Mouse (Mus musculus) CD4-positive, CD25-positive, alpha-beta regulatory T cell, adult 2 months (primary cell): Measurements from ENCODE around the gene Cnga3.

Experiments used
- DNase-seq: peaks from one replicate; pipeline ENCODE4 v3.0.0-alpha.2; 2012; ENCODE audit warnings: low read depth, low spot score

Gene Cnga3

DNA sequence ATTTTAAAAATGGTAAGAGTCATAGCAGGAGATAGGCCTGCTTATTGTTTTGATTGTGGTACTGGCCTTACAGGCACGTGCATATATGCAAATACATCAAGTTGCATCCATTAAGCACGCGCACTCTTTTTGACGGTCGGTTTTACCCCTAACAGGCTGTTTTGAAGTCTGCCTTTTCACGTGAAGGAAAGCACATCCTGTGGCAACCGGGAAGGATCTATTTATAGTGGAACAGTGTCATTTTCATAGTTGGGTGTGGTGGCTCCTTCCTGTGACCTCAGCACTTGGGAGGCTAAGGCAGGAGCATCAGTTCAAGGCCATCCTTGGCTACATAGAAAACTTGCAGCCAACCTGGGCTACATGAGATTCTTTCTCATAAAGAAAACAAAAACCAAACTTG lies 72.3 kb downstream of the Cnga3 start:
- no peak for DNase-seq

DNA sequence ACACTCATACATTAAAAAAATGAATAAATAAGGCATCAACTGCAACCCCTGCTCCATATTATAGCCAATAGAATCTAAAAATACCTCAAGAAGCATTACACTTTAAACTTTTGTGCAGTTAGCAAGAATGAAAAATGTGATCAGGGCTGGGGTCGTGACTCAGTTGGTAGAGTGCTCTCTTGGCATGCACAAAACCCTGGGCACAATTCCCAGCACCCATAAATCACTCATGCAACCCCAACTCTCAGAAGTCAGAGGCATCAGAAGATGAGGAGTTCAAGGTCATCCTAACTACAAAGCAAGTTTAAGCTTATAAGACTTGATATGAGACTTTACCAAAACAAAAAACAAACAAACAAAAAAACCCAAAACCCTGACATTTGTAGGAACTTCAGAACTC lies 73.5 kb downstream of the Cnga3 start:
- no peak for DNase-seq

DNA sequence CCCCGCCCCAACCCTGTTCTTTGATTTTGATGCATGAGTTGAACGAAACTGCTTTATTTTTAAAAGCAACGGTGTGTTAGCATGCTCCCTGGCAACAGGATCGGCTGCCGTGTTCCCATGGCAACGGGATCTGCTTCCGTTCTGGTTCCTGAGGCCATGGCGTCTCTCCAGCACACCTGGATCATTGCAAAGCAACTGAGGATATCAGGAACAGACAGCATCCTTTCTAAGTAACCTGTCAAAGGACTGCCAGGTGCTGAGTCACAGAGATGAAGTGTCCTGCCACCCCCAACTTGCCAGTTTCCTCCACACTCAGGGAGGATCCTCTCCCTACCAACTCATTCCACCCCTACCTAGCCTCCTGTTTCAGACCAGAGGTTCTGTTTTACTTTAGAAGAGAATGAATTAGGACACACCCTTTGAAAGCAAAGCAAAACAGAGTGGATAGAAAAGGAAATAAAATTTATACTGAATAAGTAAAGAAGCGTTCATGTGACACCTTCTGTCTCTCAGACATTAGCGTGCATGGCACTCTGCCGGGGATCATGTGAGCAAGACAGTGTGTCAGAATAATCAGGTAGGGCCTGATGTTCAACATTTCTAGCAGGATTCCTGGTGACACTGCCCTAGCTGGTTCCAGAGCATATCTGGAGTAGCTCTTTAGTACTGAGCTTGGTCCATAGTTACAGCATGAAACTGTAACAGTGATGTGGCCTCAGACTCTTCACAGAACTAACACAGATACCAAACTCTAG lies 74.1 kb downstream of the Cnga3 start:
- no peak for DNase-seq

DNA sequence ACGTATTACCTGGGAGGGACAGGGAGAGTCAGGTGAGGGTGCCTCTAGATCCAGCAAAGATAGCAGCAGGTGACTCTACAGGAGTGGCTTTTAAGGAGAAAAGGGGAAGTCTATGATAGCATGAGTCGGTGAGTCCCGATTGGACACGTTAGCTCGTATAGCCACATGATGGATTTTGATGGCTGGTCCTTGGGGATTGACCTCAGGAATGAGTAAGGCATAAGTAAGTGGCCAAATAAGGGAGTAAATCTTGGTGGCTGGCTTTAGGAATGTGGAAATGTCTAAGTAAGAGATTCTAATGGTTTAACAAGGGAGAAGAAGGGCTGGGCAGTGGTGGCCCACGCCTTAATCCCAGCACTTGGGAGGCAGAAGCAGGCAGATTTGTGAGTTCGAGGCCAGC lies 74.7 kb downstream of the Cnga3 start:
- DNase-seq: no peak

DNA sequence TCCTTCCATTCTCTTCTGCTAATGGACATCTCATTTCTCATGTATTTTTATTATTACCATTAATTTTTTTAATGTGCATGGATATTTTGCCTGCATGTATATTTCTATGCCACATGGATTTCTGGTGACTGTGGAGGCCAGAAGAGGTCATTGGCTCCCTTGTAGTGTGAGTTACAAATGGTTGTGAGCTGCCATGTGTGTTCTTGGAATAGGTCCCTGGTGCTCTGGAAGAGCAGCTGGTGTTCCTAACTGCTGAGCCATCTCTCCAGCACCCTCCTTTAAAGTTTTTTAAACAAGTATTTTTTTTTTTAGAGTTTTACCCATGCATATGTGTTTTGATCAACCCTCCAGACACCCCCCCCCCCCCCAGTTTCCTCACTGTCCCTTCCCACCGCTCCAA lies 82.2 kb downstream of the Cnga3 start:
- DNase-seq: no peak

DNA sequence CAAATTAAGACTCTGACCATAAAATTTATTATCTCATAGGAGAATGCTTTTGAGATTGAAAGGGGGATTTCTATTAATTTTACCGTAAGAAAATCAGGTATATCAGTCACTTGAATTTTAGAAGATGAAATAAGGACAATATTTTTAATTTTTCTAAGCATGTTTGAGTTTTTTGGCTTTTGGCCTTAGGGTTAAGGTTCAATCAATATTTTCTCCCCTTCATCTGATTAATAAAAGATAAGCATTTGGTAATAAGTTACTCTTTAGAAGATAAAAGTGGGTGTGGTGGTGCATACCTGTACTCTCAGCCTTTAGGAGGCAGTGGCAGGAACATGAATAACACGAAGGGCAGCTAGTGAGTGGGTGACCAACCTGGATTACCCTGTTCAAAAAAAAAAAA lies 84.7 kb downstream of the Cnga3 start:
- DNase-seq: no peak

DNA sequence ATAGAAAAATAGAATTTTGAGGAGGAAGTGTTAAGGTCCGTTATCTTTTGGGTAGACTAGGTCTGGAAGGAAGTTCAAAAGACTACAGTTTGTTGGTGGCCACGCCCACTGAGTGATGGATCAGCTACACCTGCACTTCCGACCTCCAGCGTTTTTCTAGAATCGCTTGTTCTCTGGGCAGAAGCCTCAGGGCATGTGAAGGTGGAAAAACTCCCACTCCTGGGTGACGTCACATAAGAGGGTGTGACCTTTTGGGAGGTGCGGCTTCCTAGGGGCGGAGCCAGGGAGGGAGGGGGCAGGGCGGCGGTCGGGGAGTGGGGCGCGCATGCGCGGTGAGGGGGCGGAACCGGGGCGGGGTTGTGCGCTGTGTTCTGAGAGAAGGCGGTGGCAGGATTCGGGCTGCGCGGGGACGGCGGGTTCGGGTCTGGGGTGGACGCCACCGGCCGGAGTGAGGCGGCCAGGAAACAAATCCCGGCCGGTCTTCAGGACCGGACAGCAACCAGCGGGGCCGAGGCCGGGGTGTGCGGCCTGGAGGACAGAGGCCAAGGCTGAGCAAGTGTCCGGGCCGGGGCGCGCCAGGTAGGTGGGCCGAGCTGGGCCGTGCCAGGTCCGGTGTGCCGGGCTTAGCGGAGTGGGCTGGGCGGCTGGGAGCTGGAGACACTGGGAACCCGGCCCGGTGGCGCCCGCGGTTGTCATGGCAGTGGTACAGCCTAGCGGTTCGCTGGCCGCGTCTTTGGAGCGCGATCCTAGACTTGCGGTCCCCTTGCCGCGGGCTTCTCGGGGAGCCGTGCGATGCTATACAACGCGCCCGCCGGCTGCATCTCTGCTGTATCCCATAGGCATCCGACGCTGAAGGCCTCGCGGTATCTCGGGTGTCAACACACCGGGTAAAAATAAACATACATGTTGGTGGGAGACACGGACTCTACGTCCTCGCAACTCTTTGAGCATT lies 85.6 kb downstream of the Cnga3 start, which contains the start of gene Inpp4a:
Inpp4a (plus strand) TSS at position 326 of the 952 bp plus-strand sequence.
- peak; percentile 99 for DNase-seq

DNA sequence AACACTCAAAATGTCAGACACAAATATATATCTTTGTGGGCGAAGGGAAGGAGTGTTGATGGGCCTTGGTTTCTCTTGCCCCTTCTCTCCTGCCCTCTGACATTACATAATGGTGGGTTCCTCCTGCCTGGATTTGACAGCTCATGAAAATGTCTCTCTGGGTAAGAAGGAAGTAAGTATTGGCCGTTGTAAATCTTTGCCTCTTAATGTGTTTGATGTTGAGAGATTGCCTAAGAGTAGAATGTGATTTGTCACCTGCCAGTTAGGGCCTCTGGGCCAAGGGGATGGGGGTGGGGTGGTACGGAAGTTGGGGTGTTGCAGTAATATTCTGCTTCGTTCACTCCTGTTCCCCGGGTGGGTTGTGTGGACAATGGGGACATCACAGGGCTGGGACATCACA lies 86.4 kb downstream of the Cnga3 start:
- peak; percentile 63 for DNase-seq

DNA sequence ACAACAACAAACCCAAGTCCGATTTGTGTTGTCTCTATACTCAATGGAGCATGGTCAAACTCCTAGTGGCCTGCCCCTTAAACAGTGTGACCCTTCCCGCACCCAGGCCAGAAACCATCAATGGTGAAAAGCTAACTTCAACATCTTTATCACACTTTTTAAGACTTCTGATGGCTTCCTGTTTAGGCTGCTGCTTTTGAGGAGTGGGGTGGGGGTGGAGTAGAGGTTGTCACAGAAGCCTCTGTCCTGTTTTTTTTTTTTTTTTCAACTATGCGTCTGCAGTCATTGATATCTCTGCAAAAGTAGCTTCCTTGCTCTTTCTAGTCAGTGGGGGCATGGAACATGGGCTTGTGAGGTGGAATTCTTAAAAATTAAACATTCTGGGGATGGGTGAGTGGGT lies 88.6 kb downstream of the Cnga3 start:
- peak; percentile 61 for DNase-seq

DNA sequence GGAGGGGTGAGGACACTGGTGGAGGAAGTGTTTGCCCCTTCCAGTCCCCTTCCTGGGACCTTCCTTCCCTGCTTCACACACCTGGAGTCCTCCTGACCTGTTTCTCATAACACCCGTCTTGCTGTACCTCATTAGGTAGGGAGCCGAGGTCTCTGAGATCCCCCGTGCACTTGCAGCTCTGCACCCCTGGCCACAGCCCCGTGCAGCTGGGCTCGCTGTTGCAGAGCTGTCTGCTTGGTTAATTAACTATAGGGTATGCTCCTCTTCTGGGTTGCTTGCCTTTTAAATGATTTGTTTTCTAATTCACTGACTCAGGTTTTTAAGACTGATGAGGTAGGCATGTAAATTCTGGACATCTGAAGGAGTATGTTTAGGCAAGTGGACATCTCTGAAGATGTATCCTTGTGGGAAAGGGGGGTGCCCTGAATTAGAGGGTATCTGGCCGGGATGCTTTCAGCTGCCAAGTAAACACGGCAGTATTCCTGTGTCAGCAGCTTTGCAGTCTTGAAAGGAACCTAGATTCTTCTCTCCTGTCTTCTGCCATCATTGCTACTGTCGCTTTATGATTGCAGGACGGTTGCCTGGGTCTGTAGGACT lies 91.6 kb downstream of the Cnga3 start:
- DNase-seq: no peak

DNA sequence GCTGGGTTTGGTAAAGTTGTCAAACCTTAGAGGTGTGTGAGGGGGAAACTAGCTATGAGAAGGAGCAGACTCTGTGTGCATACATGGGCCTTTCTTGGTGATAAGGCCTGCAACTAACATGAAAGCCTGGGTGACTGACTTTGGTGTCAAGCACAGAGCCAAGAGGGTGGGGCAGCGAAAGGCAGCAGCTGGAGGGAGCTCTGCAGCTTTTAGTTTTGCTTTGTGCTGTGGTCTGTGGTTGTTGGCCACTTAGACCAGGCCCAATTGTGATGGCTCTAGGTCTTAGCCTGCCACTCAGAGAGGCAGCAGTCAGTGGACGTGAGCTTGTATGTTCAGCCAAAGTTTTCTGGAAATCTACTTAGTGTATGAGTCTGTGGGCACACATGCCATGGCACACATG lies 93.4 kb downstream of the Cnga3 start:
- peak; percentile 40 for DNase-seq

DNA sequence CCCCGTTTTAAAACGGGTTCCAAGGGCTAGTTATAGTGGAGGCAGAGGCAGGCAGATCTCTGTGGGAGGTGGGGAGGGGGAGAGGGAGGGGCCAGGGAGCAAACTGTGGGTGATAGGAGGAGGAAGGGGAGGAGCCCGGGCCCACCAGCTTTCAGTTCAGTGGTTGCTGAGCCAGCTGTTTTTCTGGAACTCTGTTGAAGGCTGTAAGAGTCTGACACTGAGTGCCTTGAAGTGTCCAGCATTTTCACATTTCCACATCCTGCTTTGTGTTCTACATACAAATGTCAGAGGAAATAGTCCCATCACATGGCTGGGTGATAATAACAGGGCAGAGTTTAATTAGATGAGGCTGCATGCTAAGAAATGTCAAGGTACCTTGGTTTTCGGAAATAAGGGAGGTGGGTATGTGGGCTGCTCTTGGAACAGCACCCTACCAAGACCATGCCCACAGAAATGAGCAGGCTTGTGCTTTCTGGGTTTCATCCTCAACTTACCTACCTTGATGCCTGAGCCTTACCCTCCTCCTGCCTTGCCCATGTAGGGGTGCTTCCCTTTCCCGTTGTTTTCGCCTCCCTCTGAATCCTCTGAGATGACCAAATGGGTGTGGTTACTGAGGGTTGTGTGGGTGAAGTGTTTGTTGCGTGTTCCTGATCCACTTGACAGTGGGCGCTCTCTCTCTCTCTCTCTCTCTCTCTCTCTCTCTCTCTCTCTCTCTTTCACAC lies 93.9 kb downstream of the Cnga3 start:
- peak; percentile 57 for DNase-seq

DNA sequence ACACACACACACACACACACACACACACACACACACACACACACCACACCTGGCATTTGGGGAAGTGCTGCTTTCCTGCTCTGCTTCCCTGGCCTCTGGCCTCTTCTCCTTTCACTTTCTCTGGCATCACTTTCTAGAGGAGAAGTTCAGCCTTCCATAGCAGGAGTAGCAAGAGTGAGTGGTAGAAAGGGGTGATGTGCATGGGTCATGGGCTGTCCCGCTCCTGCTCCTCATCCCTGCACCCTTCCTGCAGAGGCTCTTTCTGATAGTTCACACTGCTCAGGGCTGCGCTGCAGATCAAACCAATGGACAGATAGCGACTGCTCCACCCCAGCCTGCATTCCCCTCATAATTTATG lies 94.5 kb downstream of the Cnga3 start:
- no peak for DNase-seq

DNA sequence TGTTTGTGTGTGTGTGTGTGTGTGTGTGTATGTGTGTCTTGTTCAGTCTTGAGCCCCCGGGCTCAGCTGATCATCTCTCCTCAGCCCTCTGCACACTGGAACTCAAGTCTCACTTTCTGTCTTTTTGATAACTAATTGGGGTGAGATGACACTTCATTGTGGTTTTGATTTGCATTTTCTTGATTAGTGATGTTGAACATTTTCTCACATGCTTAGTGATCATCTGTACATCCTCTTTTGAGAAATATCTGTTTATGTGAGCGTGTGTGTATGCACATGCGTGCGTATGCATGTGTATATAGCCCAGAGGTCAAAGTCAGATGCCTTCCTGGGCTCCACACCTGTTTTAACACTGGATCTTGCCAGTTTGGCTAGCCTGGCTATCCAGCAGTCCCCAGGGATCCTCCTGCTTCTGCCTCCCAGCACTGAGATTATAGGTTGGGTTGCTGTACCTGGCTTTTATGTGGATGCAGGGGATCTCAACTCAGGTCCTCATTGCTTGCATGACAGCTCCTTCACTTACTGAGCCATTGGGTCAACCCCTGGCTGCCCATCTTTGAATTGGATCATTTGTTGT lies 95.8 kb downstream of the Cnga3 start:
- peak; percentile 31 for DNase-seq
